Mouse (Mus musculus) right cerebral cortex, postnatal 25 days (tissue): ENCODE data around the gene Cd209b.

Source experiments
- DNase-seq: peaks from one replicate; pipeline ENCODE4 v3.0.0; 2022

Cd209b gene

GRCm38 (mm10) chr8:3926744-3927143 is at the start of gene Cd209b:
TSS of gene Cd209b (minus strand) at chr8:3926844.
- no peak for DNase-seq

GRCm38 (mm10) chr8:3956037-3956436 is 29.4 kb upstream of the Cd209b start:
- no peak for DNase-seq

GRCm38 (mm10) chr8:3954646-3955045 is 28.0 kb upstream of the Cd209b start, which contains the start of gene Cd209c:
TSS of gene Cd209c (minus strand) at chr8:3954746.
- no peak for DNase-seq

- DNase-seq = no peak
Observed at GRCm38 (mm10) chr8:3940023-3940422, 13.4 kb upstream of the Cd209b start.

- DNase-seq = no peak
Observed at GRCm38 (mm10) chr8:3878455-3878854, 48.2 kb downstream of the Cd209b start, which contains the start of gene Cd209d. TSS of gene Cd209d (minus strand) at chr8:3878555.

- DNase-seq = no peak
Observed at GRCm38 (mm10) chr8:3876121-3876520, 50.5 kb downstream of the Cd209b start.
